Mouse (Mus musculus) brain, adult 2 months (tissue): ENCODE data around the gene Atxn1.
A peak's percentile ranks its signal among the peaks of the same experiment; 100 is the strongest.

Experiments
- DNase-seq: peaks from one replicate; pipeline ENCODE4 v3.0.0; 2011; ENCODE audit warnings: low read depth, low spot score

Gene Atxn1

GRCm38 (mm10) chr13:45590898-45591297, 373.9 kb downstream of the Atxn1 start:
- DNase-seq: peak; percentile 68

GRCm38 (mm10) chr13:45583061-45583460, 381.7 kb downstream of the Atxn1 start:
- no peak for DNase-seq

GRCm38 (mm10) chr13:45582294-45582693, 382.5 kb downstream of the Atxn1 start:
- DNase-seq: peak; percentile 63

GRCm38 (mm10) chr13:45579751-45580150, 385.1 kb downstream of the Atxn1 start:
- DNase-seq: no peak

DNA sequence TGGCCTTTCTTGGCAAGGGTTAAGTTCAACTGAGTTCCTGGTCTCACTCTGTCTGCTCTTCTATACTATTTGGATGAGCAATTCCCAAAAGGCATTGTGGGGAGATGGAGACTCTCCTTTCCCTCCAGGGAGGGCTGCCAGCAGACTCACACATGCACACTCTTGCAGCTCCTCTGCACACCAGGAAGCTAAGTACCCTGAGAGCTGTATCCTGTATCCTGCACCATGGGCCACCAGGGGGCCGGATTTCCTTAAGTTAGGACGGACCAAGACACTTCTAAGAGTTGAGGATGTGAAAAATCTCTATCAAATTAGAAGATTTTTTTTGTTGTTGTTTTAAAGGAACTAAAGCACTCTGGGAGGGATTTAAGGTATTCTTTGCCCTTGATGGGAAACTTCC, 387.0 kb downstream of the Atxn1 start:
- DNase-seq: peak; percentile 44

DNA sequence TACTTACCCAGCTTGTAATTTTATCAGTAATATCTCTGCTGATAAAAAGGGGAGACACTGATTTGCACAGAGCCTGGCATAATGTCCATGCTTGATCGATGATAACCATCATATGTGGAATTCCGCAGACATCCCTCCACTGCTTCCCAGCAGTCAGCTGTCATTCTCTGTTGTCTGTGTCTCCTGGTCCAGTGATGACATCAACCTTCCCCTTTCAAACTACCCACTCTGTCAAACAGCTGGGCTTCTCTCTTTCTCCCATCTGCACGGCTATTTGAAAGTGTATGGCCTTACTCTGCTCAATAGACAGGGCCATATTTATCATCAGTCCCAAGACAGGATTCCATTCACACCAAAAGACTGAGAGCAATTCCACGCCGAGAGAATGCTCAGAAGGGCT, 387.4 kb downstream of the Atxn1 start:
- no peak for DNase-seq

GRCm38 (mm10) chr13:45576185-45576584, 388.6 kb downstream of the Atxn1 start:
- DNase-seq: peak; percentile 46

- peak; percentile 74 for DNase-seq
Observed at GRCm38 (mm10) chr13:45572768-45573167, 392.0 kb downstream of the Atxn1 start.

DNA sequence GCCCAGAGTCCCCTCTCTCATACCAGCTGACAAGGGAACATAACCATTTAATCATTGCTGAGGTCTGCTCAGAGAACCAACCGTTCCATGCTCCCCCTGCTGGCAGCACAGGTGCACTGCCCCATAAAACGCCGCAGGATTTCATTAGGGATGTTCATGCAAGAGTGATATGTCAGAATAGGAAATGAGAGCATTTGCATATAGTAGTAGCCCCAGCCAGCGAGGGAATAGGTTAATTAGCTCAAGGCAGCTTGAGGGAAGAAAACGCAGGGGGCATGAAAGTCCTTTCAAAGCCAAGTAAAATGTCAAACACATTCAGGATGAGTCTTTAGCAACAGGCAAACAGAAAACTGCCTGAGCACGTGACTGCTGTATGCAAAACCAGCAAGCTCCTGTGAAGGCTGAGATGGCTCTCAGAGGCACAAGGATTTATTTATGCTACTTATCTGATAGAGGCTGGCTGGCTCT, 393.0 kb downstream of the Atxn1 start:
- DNase-seq: peak; percentile 87

DNA sequence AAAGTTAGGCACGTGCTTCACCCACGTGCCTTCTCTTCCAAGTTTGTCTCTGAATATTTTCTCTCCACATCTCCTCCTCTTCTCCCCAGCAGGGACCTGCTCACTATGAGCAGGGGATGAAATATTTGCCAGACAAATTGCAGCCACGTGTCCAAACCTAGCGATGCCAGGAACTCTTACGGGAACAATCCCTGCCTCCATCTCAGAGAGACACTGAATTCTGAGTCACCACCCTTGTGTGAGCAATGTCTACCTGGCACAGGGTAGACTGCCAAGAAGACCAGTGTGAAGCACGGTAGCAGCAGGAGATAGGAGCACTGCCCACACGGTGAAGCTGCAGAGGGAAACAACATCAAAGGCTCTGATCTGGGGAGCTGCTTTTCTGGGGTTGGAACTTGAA, 394.9 kb downstream of the Atxn1 start:
- DNase-seq: peak; percentile 94

DNA sequence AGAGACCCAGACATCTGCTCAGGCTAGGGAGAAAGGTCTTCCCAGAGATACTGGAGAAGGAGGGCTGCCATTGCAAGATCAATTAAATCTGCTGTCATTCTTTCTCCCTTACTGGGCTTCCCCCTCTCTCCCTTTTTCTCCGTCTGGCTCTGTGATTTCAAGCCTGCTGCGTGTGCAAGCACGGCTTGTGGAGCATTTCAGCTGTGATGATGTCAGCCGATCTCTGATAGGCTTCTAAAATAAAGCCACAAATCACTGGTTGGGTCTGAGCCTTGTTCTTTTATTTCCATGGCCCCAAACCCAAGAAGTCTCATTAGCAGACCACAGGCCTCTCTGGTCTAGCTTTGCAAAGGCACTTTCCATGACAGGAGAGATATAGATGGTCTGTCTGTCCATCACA, 399.9 kb downstream of the Atxn1 start:
- DNase-seq: peak; percentile 68

DNA sequence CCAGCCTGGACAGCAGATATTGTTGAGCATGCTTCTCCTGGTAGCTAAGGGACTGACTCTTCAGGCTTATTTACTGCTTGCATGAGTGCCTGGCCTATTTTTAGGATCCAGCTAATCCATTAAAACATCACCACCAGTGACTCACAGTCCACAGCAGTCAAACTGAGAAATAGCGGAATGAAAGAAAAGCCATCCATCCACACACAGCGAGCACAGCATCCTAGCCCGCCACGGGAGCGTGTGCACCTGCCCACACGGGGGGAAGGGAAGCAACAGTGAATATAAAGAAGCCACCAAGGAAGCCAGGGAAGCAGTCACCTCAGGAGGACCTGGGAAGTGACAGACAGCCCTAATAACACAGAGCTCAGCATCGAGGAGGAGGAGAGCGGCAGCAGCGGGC, 402.8 kb downstream of the Atxn1 start:
- peak; percentile 84 for DNase-seq

DNA sequence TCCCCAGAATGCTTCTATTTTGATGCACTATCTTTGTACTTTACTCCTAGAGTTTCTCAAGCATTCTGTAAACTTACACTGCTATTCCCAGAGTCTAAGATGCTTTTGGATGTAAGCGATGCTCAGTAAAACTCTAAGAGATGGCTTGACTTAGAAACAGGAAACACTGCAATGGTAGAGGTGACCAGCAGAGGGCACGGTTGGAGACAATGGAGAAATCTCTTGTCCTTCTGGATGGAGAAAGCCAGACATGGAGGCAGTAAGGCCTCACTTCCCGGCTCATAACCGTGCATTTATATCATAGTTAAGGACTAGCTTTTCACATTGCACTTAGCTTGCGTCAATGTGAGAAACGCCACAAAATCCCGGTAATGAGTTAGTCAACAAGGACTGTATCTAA, 404.3 kb downstream of the Atxn1 start:
- peak; percentile 70 for DNase-seq

GRCm38 (mm10) chr13:45559258-45559657, 405.6 kb downstream of the Atxn1 start:
- no peak for DNase-seq

GRCm38 (mm10) chr13:45558367-45558766, 406.4 kb downstream of the Atxn1 start:
- no peak for DNase-seq

DNA sequence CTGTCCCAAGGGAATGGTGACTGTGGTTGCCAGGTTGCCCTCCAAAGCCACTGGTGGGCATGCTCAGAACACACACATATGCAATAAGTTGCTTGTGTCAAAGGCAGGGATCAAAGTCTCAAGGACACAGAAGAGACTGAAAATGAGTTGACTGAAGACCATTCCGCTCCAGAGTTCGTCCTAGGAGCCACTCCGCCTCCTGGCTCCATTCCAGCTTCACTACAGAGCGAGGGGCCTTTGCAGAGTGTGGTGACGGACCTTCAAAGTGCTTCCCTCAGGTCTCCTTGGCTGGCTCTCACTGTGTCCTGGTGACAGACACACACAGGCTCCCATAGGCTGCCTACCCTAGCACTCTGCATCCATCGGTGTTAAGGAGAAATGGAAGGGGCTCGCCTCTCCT, 411.1 kb downstream of the Atxn1 start:
- no peak for DNase-seq

DNA sequence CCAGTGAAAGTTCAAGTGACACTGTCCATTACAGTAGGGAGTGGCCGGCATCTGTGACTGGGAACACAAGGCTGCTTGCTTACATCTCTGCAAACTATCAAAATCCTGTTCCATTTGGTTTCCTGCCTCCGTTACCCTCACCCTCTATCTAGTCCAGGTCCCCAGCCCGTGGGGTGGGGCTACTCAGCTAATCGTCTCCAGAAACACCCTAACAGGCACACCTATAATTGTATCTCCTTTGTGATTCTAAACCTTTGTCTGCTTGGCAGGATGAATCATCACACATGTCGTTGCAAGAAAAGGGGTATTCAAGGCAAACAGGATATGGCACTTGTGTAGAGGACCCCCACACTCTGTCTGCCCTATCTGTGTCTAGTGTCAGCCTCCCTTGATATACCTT, 417.3 kb downstream of the Atxn1 start:
- no peak for DNase-seq

DNA sequence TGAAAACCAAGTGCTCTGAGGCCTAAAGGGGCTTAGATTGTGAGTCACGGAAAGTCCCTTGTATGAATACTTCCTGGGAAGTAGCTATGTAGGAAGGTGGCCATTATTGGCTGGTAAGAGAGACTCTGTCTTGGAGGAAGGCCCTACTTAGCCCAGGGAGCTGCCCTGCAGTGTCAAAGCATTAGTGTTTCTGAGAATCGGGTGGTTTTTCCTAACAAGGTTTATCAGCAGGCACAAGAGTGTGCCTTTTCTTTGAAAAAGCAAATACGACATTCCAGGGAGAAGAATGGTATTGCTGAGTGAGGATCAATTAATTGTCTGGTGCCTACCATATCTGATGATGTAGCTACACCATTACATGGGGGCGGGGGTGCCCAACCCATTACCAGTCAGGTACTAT, 417.9 kb downstream of the Atxn1 start:
- DNase-seq: no peak

DNA sequence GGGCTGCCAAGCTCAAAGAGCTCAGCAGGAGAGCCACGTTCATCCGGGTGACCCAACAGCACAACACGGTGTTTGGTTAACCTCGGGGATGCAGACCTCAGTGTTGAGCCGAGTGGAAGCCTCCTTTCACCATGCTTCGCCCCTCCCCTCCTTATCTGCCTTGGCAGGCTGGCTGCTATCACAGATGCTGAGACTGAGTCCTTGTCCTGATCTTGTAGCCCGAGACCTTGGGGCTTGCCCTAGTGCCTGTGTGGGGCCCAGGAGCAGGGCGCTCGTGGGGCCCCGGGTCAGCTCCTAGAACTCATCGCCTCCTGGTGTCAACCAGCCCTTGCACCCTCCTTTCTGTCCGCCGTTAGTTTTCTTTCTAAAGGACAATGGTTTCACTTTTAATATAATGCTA, 418.8 kb downstream of the Atxn1 start:
- DNase-seq: no peak

DNA sequence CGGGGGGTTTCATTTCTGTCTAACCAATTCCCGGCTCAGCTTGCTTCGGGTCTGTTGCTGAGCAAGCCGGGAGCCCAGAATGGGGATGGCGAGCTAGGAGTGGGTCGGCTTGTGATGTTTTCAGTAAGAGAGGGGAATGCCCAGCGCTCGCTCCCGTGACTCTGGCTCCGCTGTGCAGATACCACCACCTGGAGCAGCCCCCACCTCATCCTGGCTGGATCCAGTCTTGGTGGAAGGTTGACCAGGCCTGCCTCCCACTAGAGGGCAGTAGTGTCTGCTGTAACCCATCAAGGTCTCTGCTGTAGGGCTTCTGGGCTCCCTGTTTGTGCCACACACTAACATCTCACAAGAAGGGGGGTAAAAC, 425.6 kb downstream of the Atxn1 start:
- DNase-seq: peak; percentile 95

- peak; percentile 97 for DNase-seq
Observed at GRCm38 (mm10) chr13:45538532-45539204, 426.1 kb downstream of the Atxn1 start.

DNA sequence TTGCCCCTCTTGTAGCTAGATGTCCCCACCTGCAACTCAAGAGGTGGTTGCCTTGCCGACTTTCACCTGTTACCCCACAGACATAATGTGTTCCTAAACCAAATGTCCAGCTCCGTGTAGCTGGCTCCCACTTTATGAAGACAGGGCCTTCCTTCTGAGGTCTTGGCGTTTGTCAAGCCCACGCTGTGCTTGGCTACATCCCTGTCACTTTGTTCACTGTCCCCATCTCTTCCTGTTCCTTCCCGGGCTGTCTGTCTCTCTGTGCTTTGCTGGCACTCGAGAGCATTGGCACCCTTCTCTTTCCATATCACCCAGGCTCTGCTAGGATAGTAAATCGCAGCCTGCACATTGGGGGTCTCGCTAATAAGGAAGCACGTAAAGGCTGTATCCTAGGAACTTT, 426.7 kb downstream of the Atxn1 start:
- DNase-seq: no peak

DNA sequence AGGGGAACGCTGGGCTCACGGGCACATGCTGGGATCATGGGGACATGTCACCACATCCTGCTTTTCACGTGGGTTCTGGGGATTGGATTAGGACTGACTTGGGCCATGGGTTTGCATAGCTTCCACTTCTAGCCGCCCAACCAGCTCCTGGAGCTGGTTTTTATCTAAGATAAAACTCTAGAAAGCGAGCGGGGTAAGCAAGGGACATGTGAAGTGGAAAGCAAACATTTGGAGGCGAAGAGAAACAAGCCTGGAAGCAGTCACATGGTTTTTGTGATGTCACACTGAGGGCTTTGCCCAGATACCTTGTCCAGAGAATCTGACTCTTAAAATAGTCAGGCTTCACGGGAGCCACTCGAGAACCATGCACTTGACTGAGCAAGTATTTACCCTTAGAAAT, 427.7 kb downstream of the Atxn1 start:
- DNase-seq: no peak
